Mouse (Mus musculus): ENCODE measurements around the gene Ang4. TPM values are rescaled to one million over a fixed set of nuclear protein-coding genes. Genes with fewer than 3 reads are reported as not detected.

The Ang4 gene
- polyA plus RNA-seq, 1 experiment from 2014 or later, result not detected

- no peak overlapping the region for H3K4me3 ChIP-seq (ENCODE audit: low read depth, low read length)
- 78% methylated on average over 2 of the region's 2 CpGs for WGBS
- H3K27ac ChIP-seq (ENCODE audit: low read depth, low read length), result no peak overlapping the region
- DNase-seq (ENCODE audit: low spot score) (no peak), ATAC-seq (ENCODE audit: insufficient read depth, low FRiP score, low TSS enrichment) (no peak)
- H3K36me3 ChIP-seq (ENCODE audit: control insufficient read depth, insufficient read depth, low read length), result no peaks in the 10 kb centered on the region
- no peaks in the 10 kb centered on the region for H3K9me3 ChIP-seq (ENCODE audit: control insufficient read depth, low read length)
- no peak overlapping the region for H3K4me2 ChIP-seq (ENCODE audit: low read depth)
- H3K27me3 ChIP-seq (ENCODE audit: control insufficient read depth, insufficient read depth, low read length), result no peaks in the 10 kb centered on the region
- no peaks in the 10 kb centered on the region for H3K4me1 ChIP-seq (ENCODE audit: control insufficient read depth, insufficient read depth, low read length)
- no peak overlapping the region for H3K9ac ChIP-seq (ENCODE audit: low read length)
These were observed 17.4 kb downstream of the Ang4 start for GRCm38 (mm10) chr14:51755944-51756343.

DNA sequence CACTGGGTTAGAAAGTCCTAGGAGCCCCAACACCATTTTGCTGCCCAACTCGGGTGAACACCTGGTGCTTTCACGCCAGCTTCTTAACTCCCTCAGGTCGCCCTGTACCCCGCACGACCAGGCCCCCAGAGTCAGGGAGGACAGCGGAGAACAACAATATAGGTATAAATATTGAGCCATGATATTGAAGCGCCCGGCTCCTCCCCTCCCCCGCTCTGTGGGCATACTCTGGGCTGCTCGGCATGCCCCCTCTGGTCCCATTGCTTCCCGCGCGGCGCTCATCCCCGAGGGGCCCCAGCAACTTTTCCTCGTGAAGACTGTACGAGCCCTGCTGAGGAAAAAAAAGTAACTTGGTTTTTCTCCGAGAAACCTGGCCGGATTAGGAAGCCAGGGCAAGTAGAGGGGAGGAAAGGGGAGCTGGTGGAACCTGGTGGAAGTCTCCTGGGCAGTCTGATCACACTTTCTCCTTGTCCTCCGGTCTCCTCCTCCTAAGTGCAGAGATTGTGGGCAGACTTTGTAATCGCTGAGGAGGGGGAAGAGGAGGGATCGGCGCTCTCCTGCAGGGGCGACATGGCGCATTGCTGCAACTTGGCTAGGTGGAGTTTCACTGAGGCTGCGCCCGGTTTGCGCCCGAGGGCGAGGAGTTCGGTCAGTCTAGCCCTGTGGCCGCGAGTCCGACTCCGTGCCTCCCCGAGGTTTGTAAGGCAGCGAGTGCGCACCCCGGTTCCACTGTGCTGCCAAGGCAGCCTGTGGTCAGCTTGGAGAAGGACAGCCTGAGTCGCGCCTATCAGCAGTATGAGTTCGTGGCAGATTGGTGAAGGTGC lies 32.8 kb downstream of the Ang4 start:
- 0 out of 2 replicates have a peak, but pooled peaks have one; percentile 20 for ATAC-seq (ENCODE audit: insufficient read depth, low FRiP score, low TSS enrichment)
- DNase-seq (ENCODE audit: low spot score), result peak; percentile 37
- peaks cover 4% of the 10 kb centered on the region; the same call in 1 of the 2 replicates for H3K4me1 ChIP-seq (ENCODE audit: control insufficient read depth, insufficient read depth, low read length)
- H3K9ac ChIP-seq (ENCODE audit: low read length), result no peak overlapping the region
- H3K27me3 ChIP-seq (ENCODE audit: control insufficient read depth, insufficient read depth, low read length), result peaks cover 37% of the 10 kb centered on the region
- H3K27ac ChIP-seq (ENCODE audit: low read depth, low read length), result no peak overlapping the region
- no peaks in the 10 kb centered on the region for H3K36me3 ChIP-seq (ENCODE audit: control insufficient read depth, insufficient read depth, low read length)
- peak overlapping the region; percentile 57 for H3K4me2 ChIP-seq (ENCODE audit: low read depth)
- WGBS, result under 1% methylated on average over 42 of the region's 42 CpGs
- H3K4me3 ChIP-seq (ENCODE audit: low read depth, low read length), result peak overlapping the region; percentile 31
- no peaks in the 10 kb centered on the region for H3K9me3 ChIP-seq (ENCODE audit: control insufficient read depth, low read length)

DNA sequence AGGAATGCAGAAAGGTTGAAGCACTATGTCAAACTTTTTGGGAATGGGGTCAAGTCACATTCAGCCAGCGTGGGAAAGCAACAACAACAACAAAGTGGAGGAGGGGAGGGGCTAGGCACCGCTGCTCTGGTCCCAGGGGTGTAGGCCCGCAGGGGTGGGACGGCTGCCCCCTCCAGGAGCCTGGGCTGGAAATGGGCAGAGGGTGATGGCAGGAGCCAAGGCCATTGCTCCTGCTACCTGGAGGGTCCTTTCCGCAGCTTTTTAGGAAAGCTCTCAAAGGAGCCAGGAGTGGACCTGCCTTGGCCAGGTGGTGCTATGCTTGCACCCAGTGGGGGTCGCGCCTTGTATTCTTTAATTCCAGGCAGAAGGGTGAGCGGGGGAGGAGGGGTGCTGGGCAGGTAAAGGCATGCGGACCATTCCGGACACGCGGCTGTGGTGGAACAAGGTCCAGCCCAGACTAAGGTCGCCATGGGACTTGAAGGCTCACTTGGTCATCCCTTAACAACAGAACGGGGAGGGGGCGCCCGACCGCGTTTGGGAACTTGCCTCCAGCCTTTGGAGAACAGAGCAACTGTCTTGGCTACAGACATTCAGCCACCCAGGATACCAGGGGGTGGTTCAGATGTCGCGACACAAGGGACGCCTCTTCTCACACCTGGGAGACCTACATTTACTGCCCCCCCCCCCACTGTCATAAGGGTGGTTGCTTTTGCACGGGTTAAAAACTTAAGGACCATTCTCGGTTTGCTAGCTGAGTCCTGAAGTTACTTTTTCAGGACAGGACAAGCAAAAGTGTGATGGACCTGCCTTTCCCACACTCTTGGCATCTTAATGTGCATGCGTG lies 34.0 kb downstream of the Ang4 start:
- no peak overlapping the region; the same call in 1 of the 2 replicates for H3K4me3 ChIP-seq (ENCODE audit: low read depth, low read length)
- DNase-seq (ENCODE audit: low spot score) (no peak), ATAC-seq (ENCODE audit: insufficient read depth, low FRiP score, low TSS enrichment) (no peak)
- WGBS, result 2% methylated on average over 24 of the region's 24 CpGs
- peaks cover 37% of the 10 kb centered on the region for H3K27me3 ChIP-seq (ENCODE audit: control insufficient read depth, insufficient read depth, low read length)
- H3K4me2 ChIP-seq (ENCODE audit: low read depth), result peak overlapping the region; percentile 27
- no peak overlapping the region for H3K27ac ChIP-seq (ENCODE audit: low read depth, low read length)
- H3K4me1 ChIP-seq (ENCODE audit: control insufficient read depth, insufficient read depth, low read length), result peaks cover 4% of the 10 kb centered on the region; the same call in 1 of the 2 replicates
- H3K9ac ChIP-seq (ENCODE audit: low read length), result no peak overlapping the region
- H3K36me3 ChIP-seq (ENCODE audit: control insufficient read depth, insufficient read depth, low read length), result no peaks in the 10 kb centered on the region
- no peaks in the 10 kb centered on the region for H3K9me3 ChIP-seq (ENCODE audit: control insufficient read depth, low read length)

- no peak for DNase-seq (ENCODE audit: low spot score)
- Histone ChIP-seq H3K9ac (ENCODE audit: low read length) (no peak overlapping the region), H3K4me1 (ENCODE audit: control insufficient read depth, insufficient read depth, low read length) (peaks cover 4% of the 10 kb centered on the region; the same call in 1 of the 2 replicates), H3K27me3 (ENCODE audit: control insufficient read depth, insufficient read depth, low read length) (peaks cover 37% of the 10 kb centered on the region), H3K4me2 (ENCODE audit: low read depth) (peak overlapping the region; percentile 27), H3K4me3 (ENCODE audit: low read depth, low read length) (no peak overlapping the region; the same call in 1 of the 2 replicates), H3K9me3 (ENCODE audit: control insufficient read depth, low read length) (no peaks in the 10 kb centered on the region), H3K27ac (ENCODE audit: low read depth, low read length) (no peak overlapping the region), H3K36me3 (ENCODE audit: control insufficient read depth, insufficient read depth, low read length) (no peaks in the 10 kb centered on the region)
- ATAC-seq (ENCODE audit: insufficient read depth, low FRiP score, low TSS enrichment), result no peak
- 2% methylated on average over 29 of the region's 29 CpGs for WGBS
These were observed 34.8 kb downstream of the Ang4 start for GRCm38 (mm10) chr14:51738411-51739149.

DNA sequence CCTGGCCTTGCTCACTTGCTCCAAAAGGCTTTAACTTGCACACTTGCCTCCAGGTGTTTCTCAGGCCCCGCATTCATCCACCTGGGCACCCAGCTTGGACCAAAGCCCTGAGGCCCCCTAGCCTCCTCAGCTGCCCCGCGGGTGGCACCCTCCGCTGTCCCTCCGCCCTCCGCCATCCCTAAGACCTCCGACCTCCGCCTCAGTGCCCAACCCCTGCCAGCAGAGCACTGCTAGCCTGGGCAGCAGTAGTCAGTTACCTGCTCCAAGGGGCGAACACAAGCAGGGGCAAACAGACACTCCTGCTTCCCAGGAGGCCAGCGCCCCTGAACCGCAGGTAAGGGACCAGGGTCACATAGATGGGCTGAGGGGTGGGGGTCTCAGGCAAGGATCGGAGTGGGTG lies 35.4 kb downstream of the Ang4 start:
- ATAC-seq (ENCODE audit: insufficient read depth, low FRiP score, low TSS enrichment), result no peak
- peaks cover 37% of the 10 kb centered on the region for H3K27me3 ChIP-seq (ENCODE audit: control insufficient read depth, insufficient read depth, low read length)
- DNase-seq (ENCODE audit: low spot score), result no peak
- H3K9ac ChIP-seq (ENCODE audit: low read length), result no peak overlapping the region
- H3K36me3 ChIP-seq (ENCODE audit: control insufficient read depth, insufficient read depth, low read length), result no peaks in the 10 kb centered on the region
- H3K4me1 ChIP-seq (ENCODE audit: control insufficient read depth, insufficient read depth, low read length), result peaks cover 4% of the 10 kb centered on the region; the same call in 1 of the 2 replicates
- H3K4me3 ChIP-seq (ENCODE audit: low read depth, low read length), result no peak overlapping the region
- H3K27ac ChIP-seq (ENCODE audit: low read depth, low read length), result no peak overlapping the region
- H3K9me3 ChIP-seq (ENCODE audit: control insufficient read depth, low read length), result no peaks in the 10 kb centered on the region
- no peak overlapping the region for H3K4me2 ChIP-seq (ENCODE audit: low read depth)
- 11% methylated on average over 12 of the region's 12 CpGs for WGBS

GRCm38 (mm10) chr14:51717083-51717482 lies 56.3 kb downstream of the Ang4 start, which contains the start of gene Gm5800:
Gene Gm5800, minus strand, starts transcription at chr14:51717183.
- ATAC-seq (ENCODE audit: insufficient read depth, low FRiP score, low TSS enrichment) (no peak), DNase-seq (ENCODE audit: low spot score) (no peak)
- no peak within 1 kb of the TSS for H3K4me2 ChIP-seq (ENCODE audit: low read depth)
- no peak within 1 kb of the TSS for H3K4me3 ChIP-seq (ENCODE audit: low read depth, low read length)
- no peaks in the 10 kb centered on the region for H3K4me1 ChIP-seq (ENCODE audit: control insufficient read depth, insufficient read depth, low read length)
- no peaks in the 10 kb centered on the region for H3K9me3 ChIP-seq (ENCODE audit: control insufficient read depth, low read length)
- H3K27me3 ChIP-seq (ENCODE audit: control insufficient read depth, insufficient read depth, low read length), result no peaks in the 10 kb centered on the region
- H3K27ac ChIP-seq (ENCODE audit: low read depth, low read length), result no peak within 1 kb of the TSS
- no peak within 1 kb of the TSS for H3K9ac ChIP-seq (ENCODE audit: low read length)
- WGBS, result 69% methylated on average over 1 of the region's 1 CpGs
- no peaks in the 10 kb centered on the region for H3K36me3 ChIP-seq (ENCODE audit: control insufficient read depth, insufficient read depth, low read length)

Other genes with a start within 250 kb of the Ang4 start
- not detected in 2 replicates for gene Gm5622, start 220.8 kb downstream of the Ang4 start, polyA plus RNA-seq (2014; fragmentation: Nextera tagmentation; extraction: Ambion mirVana)
- not detected in 2 replicates for gene Gm17175, start 199.5 kb downstream of the Ang4 start, polyA plus RNA-seq (2014; fragmentation: Nextera tagmentation; extraction: Ambion mirVana)
- gene Gm17174, start 181.5 kb downstream of the Ang4 start, polyA plus RNA-seq (2014; fragmentation: Nextera tagmentation; extraction: Ambion mirVana), result not detected in 2 replicates
- not detected in 2 replicates for gene Gm17078, start 162.3 kb downstream of the Ang4 start, polyA plus RNA-seq (2014; fragmentation: Nextera tagmentation; extraction: Ambion mirVana)
- not detected in 2 replicates for gene Gm4181, start 137.9 kb downstream of the Ang4 start, polyA plus RNA-seq (2014; fragmentation: Nextera tagmentation; extraction: Ambion mirVana)
- not detected in 2 replicates for gene Gm17079, start 78.1 kb downstream of the Ang4 start, polyA plus RNA-seq (2014; fragmentation: Nextera tagmentation; extraction: Ambion mirVana)
- gene Gm5800, start 56.4 kb downstream of the Ang4 start, polyA plus RNA-seq (2014; fragmentation: Nextera tagmentation; extraction: Ambion mirVana), result not detected in 2 replicates
- not detected in 2 replicates for gene AY358078, start 26.5 kb upstream of the Ang4 start, polyA plus RNA-seq (2014; fragmentation: Nextera tagmentation; extraction: Ambion mirVana)
- not detected in 2 replicates for gene Ear6, start 80.1 kb upstream of the Ang4 start, polyA plus RNA-seq (2014; fragmentation: Nextera tagmentation; extraction: Ambion mirVana)
- gene Mettl17, start 111.3 kb upstream of the Ang4 start, polyA plus RNA-seq (2014; fragmentation: Nextera tagmentation; extraction: Ambion mirVana), result 58.8 and 58.9 TPM in 2 replicates
- gene Slc39a2, start 119.3 kb upstream of the Ang4 start, polyA plus RNA-seq (2014; fragmentation: Nextera tagmentation; extraction: Ambion mirVana), result 0.23 and 0.40 TPM in 2 replicates
- 8.2 and 10.4 TPM in 2 replicates for gene Ndrg2, start 140.6 kb upstream of the Ang4 start, polyA plus RNA-seq (2014; fragmentation: Nextera tagmentation; extraction: Ambion mirVana)
- gene Tppp2, start 144.8 kb upstream of the Ang4 start, polyA plus RNA-seq (2014; fragmentation: Nextera tagmentation; extraction: Ambion mirVana), result not detected in 2 replicates
- gene Rnase13, start 149.2 kb upstream of the Ang4 start, polyA plus RNA-seq (2014; fragmentation: Nextera tagmentation; extraction: Ambion mirVana), result not detected in 2 replicates
- 76.7 and 77.2 TPM in 2 replicates for gene Arhgef40, start 211.1 kb upstream of the Ang4 start, polyA plus RNA-seq (2014; fragmentation: Nextera tagmentation; extraction: Ambion mirVana)
- gene Tmem253, start 242.1 kb upstream of the Ang4 start, polyA plus RNA-seq (2014; fragmentation: Nextera tagmentation; extraction: Ambion mirVana), result 0.61 and 1.6 TPM in 2 replicates
- gene Zfp219, start 247.1 kb upstream of the Ang4 start, polyA plus RNA-seq (2014; fragmentation: Nextera tagmentation; extraction: Ambion mirVana), result 70.6 and 83.3 TPM in 2 replicates

Data from neural tube, embryonic 11.5 days (tissue).